Mouse (Mus musculus) megakaryocyte progenitor cell, adult 5-6 weeks (primary cell): ENCODE results near the gene Gm21693. TPM values are rescaled to one million over a fixed set of nuclear protein-coding genes. Genes with fewer than 3 reads are reported as not detected.
"Not testable (repeated sequence)": the region's sequence is repeated elsewhere in the genome, so short reads cannot be mapped to it uniquely, and the experiment has no call there.

Experiments
- ATAC-seq: replicated peaks from 2 replicates; pipeline ENCODE4 v1.8.0; 2016; ENCODE audit warnings: mild to moderate bottlenecking, moderate TSS enrichment, inconsistent platforms; ENCODE audit not compliant: poor library complexity
- total RNA-seq, 2 experiments: library from RNA; stranded (forward) in 1 of 2; stranded (reverse) in 1 of 2; fragments of 157-497, 149-512 nt in 1 of 2; fragments of 200-1000 nt in 1 of 2; gene quantifications; 2 replicates each; pipeline versions ENCODE4 v1.2.3 to v1.2.4; 2015 to 2017

Gene Gm21693
- total RNA-seq (2015) (not detected in 2 replicates), total RNA-seq (2017) (not detected in 2 replicates)

DNA sequence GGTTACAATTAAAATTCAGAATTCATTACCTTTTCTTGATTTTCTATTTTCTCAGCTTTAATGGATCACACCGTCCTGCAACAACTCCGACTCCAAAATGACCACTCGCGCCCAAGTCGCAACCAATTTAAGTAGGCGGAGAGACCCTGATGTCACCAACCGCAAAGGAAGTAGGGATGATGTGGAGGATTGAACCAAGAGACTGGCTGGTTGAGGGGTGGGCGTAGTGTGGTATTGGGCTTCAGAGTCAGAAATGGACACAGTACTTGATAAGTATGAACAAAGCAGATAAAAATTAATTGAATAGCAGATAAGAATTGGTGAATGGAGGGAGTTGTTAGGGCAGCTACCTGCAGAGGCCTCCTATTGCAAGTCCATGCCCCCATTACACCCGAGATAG, at the start of gene Gm21693:
TSS of gene Gm21693 (minus strand) at position 101 of the 400 bp plus-strand sequence.
- ATAC-seq: not testable (repeated sequence)

- not testable (repeated sequence) for ATAC-seq
Observed at GRCm38 (mm10) chrY:3340661-3341060, 4.5 kb downstream of the Gm21693 start.

DNA sequence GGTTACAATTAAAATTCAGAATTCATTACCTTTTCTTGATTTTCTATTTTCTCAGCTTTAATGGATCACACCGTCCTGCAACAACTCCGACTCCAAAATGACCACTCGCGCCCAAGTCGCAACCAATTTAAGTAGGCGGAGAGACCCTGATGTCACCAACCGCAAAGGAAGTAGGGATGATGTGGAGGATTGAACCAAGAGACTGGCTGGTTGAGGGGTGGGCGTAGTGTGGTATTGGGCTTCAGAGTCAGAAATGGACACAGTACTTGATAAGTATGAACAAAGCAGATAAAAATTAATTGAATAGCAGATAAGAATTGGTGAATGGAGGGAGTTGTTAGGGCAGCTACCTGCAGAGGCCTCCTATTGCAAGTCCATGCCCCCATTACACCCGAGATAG, 38.8 kb downstream of the Gm21693 start, which contains the start of gene Gm21677:
TSS of gene Gm21677 (minus strand) at position 101 of the 400 bp plus-strand sequence.
- ATAC-seq: not testable (repeated sequence)

Other genes starting within 250 kb of the Gm21693 start
- gene Gm21677, start 38.9 kb downstream of the Gm21693 start, total RNA-seq (2015): not detected in 2 replicates
- not detected in 2 replicates for gene Gm21677, start 38.9 kb downstream of the Gm21693 start, total RNA-seq (2017)
- not detected in 2 replicates for gene Gm21704, start 64.8 kb upstream of the Gm21693 start, total RNA-seq (2015)
- gene Gm21704, start 64.8 kb upstream of the Gm21693 start, total RNA-seq (2017): not detected in 2 replicates
- not detected in 2 replicates for gene Gm21708, start 64.8 kb upstream of the Gm21693 start, total RNA-seq (2015)
- gene Gm21708, start 64.8 kb upstream of the Gm21693 start, total RNA-seq (2017): not detected in 2 replicates